Mouse (Mus musculus) layer of hippocampus, adult 18-20 months (tissue): ENCODE measurements around the gene Ceacam19. TPM values are rescaled to one million over a fixed set of nuclear protein-coding genes. Genes with fewer than 3 reads are reported as not detected.

ENCODE experiments used
- DNase-seq, 2 experiments: peaks; one replicate each; pipeline ENCODE4 v3.0.0; 2022; ENCODE audit warnings: low spot score in 2 of 2
- total RNA-seq, 2 experiments: library from RNA; stranded (reverse); gene quantifications; 2 replicates each; pipeline ENCODE4 v1.2.3; 2021

Ceacam19 gene
- total RNA-seq, 2 experiments from 2014 or later = not detected

GRCm38 (mm10) chr7:19880754-19881153 is 7.0 kb downstream of the Ceacam19 start:
- no peak for DNase-seq

GRCm38 (mm10) chr7:19876781-19877425 is 10.9 kb downstream of the Ceacam19 start:
- DNase-seq = no peak

- DNase-seq = peak; percentile 18 to 77
Measured at GRCm38 (mm10) chr7:19875948-19876682, 11.7 kb downstream of the Ceacam19 start.

- no peak for DNase-seq
Measured at GRCm38 (mm10) chr7:19871943-19872601, 15.7 kb downstream of the Ceacam19 start.

- DNase-seq = no peak
Measured at GRCm38 (mm10) chr7:19871137-19871621, 16.6 kb downstream of the Ceacam19 start.

- DNase-seq = no peak
Measured at GRCm38 (mm10) chr7:19867751-19868399, 19.9 kb downstream of the Ceacam19 start.

GRCm38 (mm10) chr7:19866490-19866889 is 21.3 kb downstream of the Ceacam19 start:
- no peak for DNase-seq

GRCm38 (mm10) chr7:19865246-19866036 is 22.3 kb downstream of the Ceacam19 start:
- no peak for DNase-seq

GRCm38 (mm10) chr7:19864241-19864640 is 23.5 kb downstream of the Ceacam19 start:
- DNase-seq = no peak

- DNase-seq = no peak
Measured at GRCm38 (mm10) chr7:19861199-19861598, 26.6 kb downstream of the Ceacam19 start, which contains the start of gene Ceacam16. Ceacam16 (minus strand) TSS chr7:19861299.

GRCm38 (mm10) chr7:19859740-19860139 is 28.0 kb downstream of the Ceacam19 start:
- DNase-seq = no peak

- DNase-seq = no peak
Measured at GRCm38 (mm10) chr7:19856283-19856682, 31.5 kb downstream of the Ceacam19 start.

- DNase-seq = no peak
Measured at GRCm38 (mm10) chr7:19855663-19856062, 32.1 kb downstream of the Ceacam19 start.

- no peak for DNase-seq
Measured at GRCm38 (mm10) chr7:19853526-19853925, 34.2 kb downstream of the Ceacam19 start.

GRCm38 (mm10) chr7:19851858-19852570 is 35.8 kb downstream of the Ceacam19 start, which contains the start of gene Gm19345:
Gm19345 (plus strand) TSS chr7:19852003.
- peak in 1 of 2 experiments; percentile 16 for DNase-seq

GRCm38 (mm10) chr7:19844521-19845171 is 43.1 kb downstream of the Ceacam19 start:
- DNase-seq = no peak

GRCm38 (mm10) chr7:19843561-19843960 is 44.2 kb downstream of the Ceacam19 start:
- peak; percentile 24 to 69 for DNase-seq

- no peak for DNase-seq
Measured at GRCm38 (mm10) chr7:19842885-19843504, 44.8 kb downstream of the Ceacam19 start.
